In the genomic region with DNA sequence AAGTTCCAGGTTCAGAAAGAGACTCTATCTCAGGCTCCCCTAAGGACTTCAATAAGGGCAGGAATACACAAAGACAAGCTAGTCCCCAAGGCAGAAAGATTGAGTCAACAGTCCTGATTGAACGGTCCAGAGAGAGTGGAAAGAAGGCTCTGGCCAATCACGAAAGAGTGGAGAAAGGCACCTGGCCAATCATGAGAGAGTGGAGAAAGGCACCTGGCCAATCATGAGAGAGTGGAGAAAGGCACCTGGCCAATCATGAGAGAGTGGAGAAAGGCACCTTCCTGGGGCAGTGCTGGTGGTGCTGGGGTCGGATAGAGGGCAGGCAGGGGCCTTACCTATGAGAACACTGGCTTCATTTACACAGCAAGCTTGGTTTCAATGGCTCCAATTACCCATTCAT, we compare ENCODE assay signal across 19 mouse cellular contexts. TPM values are rescaled to one million over a fixed set of nuclear protein-coding genes. Genes with fewer than 3 reads are reported as not detected.
DNase-seq lines count a peak whose midpoint lies in the region; ATAC-seq and TF ChIP-seq lines count a peak whose summit lies in the region.
"Had no signal": no experiment of that assay in that cellular context is flagged by ENCODE, and none has a peak within 500 bp of the region (broad histone marks: within the 10 kb centered on the region; RNA-seq: fewer than 3 reads in every experiment).

No protein-coding gene starts in this region.

- no peak overlapping the region for H3K9ac ChIP-seq in embryonic facial prominence, embryonic 11.5 days (replicated peaks; ENCODE audit: low read length)
- no peak overlapping the region for H3K9ac ChIP-seq in limb, embryonic 14.5 days (ENCODE audit: low read depth, low read length, severe bottlenecking)
- H3K9ac ChIP-seq: forebrain, embryonic 15.5 days; hindbrain, embryonic 12.5 days had no signal

- no peaks in the 10 kb centered on the region for H3K36me3 ChIP-seq in testis, adult 2 months (ENCODE audit: control insufficient read depth, insufficient read depth, low read length)
- H3K36me3 ChIP-seq in embryonic facial prominence, embryonic 11.5 days (replicated peaks; ENCODE audit: control insufficient read depth, insufficient read depth, low read depth, low read length), result no peaks in the 10 kb centered on the region
- H3K36me3 ChIP-seq in limb, embryonic 14.5 days (ENCODE audit: control insufficient read depth, insufficient read depth, low read length), result no peaks in the 10 kb centered on the region
- H3K36me3 ChIP-seq: forebrain, embryonic 15.5 days; heart, embryonic 10.5 days; hindbrain, embryonic 12.5 days had no signal

- WGBS in embryonic facial prominence, embryonic 11.5 days, result 74% methylated on average over 3 of the region's 3 CpGs
- 80% methylated on average over 3 of the region's 3 CpGs for WGBS in limb, embryonic 14.5 days

- no peaks in the 10 kb centered on the region for H3K27me3 ChIP-seq in testis, adult 2 months (ENCODE audit: control insufficient read depth, insufficient read depth, low read length)
- H3K27me3 ChIP-seq in embryonic facial prominence, embryonic 11.5 days (ENCODE audit: control insufficient read depth, insufficient read depth, low read length), result no peaks in the 10 kb centered on the region
- no peaks in the 10 kb centered on the region for H3K27me3 ChIP-seq in limb, embryonic 14.5 days (ENCODE audit: control insufficient read depth, insufficient read depth, low read length)
- H3K27me3 ChIP-seq: forebrain, embryonic 15.5 days; hindbrain, embryonic 12.5 days had no signal

- H3K4me1 ChIP-seq in testis, adult 2 months (ENCODE audit: control insufficient read depth, insufficient read depth, low read length), result peaks cover 6% of the 10 kb centered on the region
- H3K4me1 ChIP-seq in embryonic facial prominence, embryonic 11.5 days (ENCODE audit: control insufficient read depth, insufficient read depth, low read length), result peaks cover 2% of the 10 kb centered on the region; the same call in 1 of the 2 replicates
- H3K4me1 ChIP-seq in limb, embryonic 14.5 days (ENCODE audit: control insufficient read depth, insufficient read depth, low read length), result peaks cover 38% of the 10 kb centered on the region

- ATAC-seq in embryonic facial prominence, embryonic 11.5 days (replicated peaks; ENCODE audit: insufficient number of reproducible peaks, low FRiP score, low TSS enrichment, low read depth), result no peak
- no peak for ATAC-seq in limb, embryonic 14.5 days (ENCODE audit: low FRiP score, low read depth)
- ATAC-seq: forebrain, embryonic 15.5 days; hindbrain, embryonic 16.5 days had no signal

- TF ChIP-seq POLR2A in testis, adult 2 months (IDR thresholded peaks at IDR 0.05; ENCODE audit: control insufficient read depth, low read depth, low read length), result no peak
- no peak for TF ChIP-seq POLR2A in limb, embryonic 14.5 days (IDR thresholded peaks at IDR 0.05; ENCODE audit: borderline replicate concordance, extremely low read depth, insufficient read depth, insufficient read length)

- no peak for DNase-seq in testis, postnatal 10 days (ENCODE audit: low spot score)
- peak; percentile 27 for DNase-seq in embryonic facial prominence, embryonic 11.5 days (ENCODE audit: low spot score)
- DNase-seq in limb, embryonic 14.5 days (ENCODE audit: low spot score), result no peak
- no peak for DNase-seq in right cerebral cortex, adult 18-20 months
- DNase-seq in lung, postnatal 14 days, result no peak
- no peak for DNase-seq in lung, postnatal 10 days
- DNase-seq: adrenal gland, postnatal 10 days; cerebellum, adult 11-12 months; cerebellum, adult 9-10 months; cerebellum, postnatal 25 days; gastrocnemius, postnatal 10 days; heart, adult 18-20 months; heart, postnatal 10 days; heart, postnatal 4 days had no signal

- H3K9me3 ChIP-seq in embryonic facial prominence, embryonic 11.5 days (replicated peaks; ENCODE audit: control insufficient read depth, low read length), result no peaks in the 10 kb centered on the region
- H3K9me3 ChIP-seq in limb, embryonic 14.5 days (ENCODE audit: control insufficient read depth, low read length), result no peaks in the 10 kb centered on the region
- H3K9me3 ChIP-seq: forebrain, embryonic 15.5 days; heart, embryonic 10.5 days; hindbrain, embryonic 12.5 days had no signal

- peak overlapping the region; percentile 80 for H3K4me3 ChIP-seq in testis, adult 2 months (ENCODE audit: control insufficient read depth, low read depth, low read length)
- H3K4me3 ChIP-seq in embryonic facial prominence, embryonic 11.5 days (ENCODE audit: low read depth, low read length), result no peak overlapping the region
- no peak overlapping the region for H3K4me3 ChIP-seq in limb, embryonic 14.5 days (replicated peaks; ENCODE audit: low read length)
- H3K4me3 ChIP-seq: forebrain, embryonic 15.5 days; heart, embryonic 10.5 days; hindbrain, embryonic 12.5 days had no signal

- H3K27ac ChIP-seq in testis, adult 2 months (ENCODE audit: control insufficient read depth, insufficient read depth, low read depth, low read length), result no peak overlapping the region; the same call in 1 of the 2 replicates
- H3K27ac ChIP-seq in embryonic facial prominence, embryonic 11.5 days (replicated peaks; ENCODE audit: low read depth, low read length), result no peak overlapping the region
- H3K27ac ChIP-seq in limb, embryonic 14.5 days (replicated peaks; ENCODE audit: low read depth, low read length), result peak overlapping the region; percentile 61; the same call in 1 of the 2 replicates
- H3K27ac ChIP-seq: forebrain, embryonic 15.5 days; heart, embryonic 10.5 days; hindbrain, embryonic 12.5 days had no signal

- TF ChIP-seq CTCF in testis, adult 2 months (IDR thresholded peaks at IDR 0.05; ENCODE audit: control insufficient read depth, insufficient read depth, insufficient replicate concordance, low read depth, low read length), result no peak

- no peak overlapping the region for H3K4me2 ChIP-seq in embryonic facial prominence, embryonic 11.5 days (ENCODE audit: low read depth, low read length)
- H3K4me2 ChIP-seq in limb, embryonic 14.5 days (replicated peaks; ENCODE audit: low read depth, low read length, severe bottlenecking), result no peak overlapping the region
- H3K4me2 ChIP-seq: forebrain, embryonic 15.5 days; hindbrain, embryonic 12.5 days had no signal

RNA-seq across cellular contexts. Expression of gene Itga11, which starts 28.2 kb away (rescaled TPM):
- polyA plus RNA-seq in testis, adult 2 months (2012; rRNA removed), result 3.8 and 4.5 TPM in 2 replicates
- 2.5 and 2.7 TPM in 2 replicates for polyA plus RNA-seq in embryonic facial prominence, embryonic 11.5 days (2014; fragmentation: Nextera tagmentation; extraction: Ambion mirVana)
- 18.2 and 24.2 TPM in 2 replicates for polyA plus RNA-seq in limb, embryonic 14.5 days (2012; rRNA removed)
- 11.6 and 13.5 TPM in 2 replicates for polyA plus RNA-seq in limb, embryonic 14.5 days (2014; fragmentation: Nextera tagmentation; extraction: Ambion mirVana)
